Mouse (Mus musculus): ENCODE results near the gene Antxr1.

Antxr1 gene

DNA sequence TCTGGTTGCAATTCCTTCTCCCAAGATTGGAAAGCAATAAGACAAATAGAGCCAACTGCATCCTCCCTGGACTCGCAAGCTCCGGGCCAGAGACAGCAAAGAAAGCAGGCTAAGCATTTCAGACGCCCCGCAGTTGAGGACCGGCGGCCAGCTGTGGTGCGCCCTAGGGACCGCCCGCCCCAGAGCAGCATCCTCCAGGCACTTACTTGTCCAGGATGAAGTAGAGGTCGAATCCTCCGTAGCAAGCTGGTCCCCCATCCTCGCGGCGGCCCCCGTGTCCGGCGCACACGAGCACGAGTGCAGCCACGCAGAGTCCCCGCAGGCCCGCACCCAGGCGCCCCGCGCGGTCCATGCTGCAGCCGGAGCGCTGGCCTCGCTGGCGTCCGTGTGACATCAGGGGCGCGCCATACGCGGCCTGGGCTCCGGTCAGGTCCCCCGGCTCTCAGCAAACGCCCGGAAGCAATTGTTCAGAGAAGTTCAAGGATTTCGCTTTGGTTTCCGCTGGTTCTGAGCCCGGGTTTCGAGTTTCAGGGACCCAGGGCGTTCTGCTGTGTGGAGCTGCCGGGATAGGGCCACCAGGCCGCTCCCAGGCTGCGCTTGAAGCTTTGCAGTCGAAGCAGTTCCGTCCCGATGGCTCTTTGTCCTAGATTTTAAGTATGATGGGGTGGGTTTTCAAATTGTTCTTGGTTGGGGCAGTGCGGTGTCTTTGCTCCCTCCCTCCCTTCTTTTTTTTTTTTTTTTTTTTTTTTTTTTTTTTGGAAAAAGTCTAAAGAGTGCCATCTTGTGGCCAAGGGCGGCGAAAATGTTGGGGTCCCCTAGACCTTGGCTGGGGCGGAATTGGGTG is at the start of gene Antxr1:
TSS of gene Antxr1 (minus strand) at position 731 of the 844 bp plus-strand sequence.
- DNase-seq: peak; percentile 53 to 61

DNA sequence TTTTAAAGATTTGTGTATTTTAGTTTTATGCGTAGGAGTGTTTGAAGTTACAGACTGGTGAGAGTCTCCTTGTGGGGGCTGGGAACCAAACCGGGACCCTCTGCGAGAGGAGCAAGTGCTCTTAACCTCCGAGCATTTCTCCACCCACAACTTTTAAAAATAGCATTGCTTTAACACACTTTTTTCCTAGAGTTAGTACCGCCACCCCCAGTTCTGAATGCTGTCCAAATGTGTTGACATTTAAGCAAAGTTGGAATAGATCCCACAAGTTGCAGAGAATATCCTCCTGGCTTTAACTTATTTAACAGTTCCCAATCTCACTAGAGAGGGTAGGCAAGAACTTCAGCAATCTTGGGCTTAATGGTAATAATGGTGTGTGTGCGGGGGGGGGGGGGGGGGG is 49.1 kb upstream of the Antxr1 start:
- no peak for DNase-seq

DNA sequence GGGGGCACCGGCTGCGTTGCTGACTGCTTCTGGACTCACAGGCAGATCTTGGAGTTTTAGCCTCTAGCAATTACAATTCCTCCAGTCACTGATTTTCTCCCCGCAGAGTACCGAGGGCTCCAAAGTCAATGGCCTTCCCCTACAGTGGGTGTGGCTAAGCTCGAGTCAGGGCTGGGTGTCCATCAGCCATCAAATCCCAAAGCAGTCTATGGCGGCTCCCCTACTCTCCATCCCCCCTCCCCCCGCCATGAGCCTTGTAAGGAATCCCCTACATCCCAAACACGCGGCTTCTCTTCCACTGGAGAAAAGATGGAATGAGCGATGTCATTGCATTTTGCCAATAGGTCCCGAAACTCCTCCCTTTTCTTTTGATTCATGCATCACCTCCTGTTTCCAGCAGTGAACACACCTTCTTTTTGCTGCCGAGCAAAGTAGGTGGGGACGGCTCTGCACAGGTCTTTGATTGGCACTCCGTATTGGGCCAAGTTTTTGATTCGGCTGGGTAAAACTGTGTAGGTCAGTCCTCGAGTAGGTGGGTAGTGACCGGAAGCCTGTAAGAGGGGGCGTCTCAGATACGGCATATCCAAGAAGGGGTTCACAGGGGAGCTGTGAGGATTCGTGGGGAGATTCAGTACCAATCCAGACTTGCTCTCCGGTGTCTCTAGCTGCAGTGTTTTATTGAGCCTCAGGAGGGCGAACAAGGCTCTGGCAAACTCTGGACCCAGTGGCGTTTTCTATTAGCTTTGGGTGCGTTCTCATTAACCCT is 48.5 kb upstream of the Antxr1 start:
- DNase-seq: peak in 1 of 2 experiments; percentile 32

DNA sequence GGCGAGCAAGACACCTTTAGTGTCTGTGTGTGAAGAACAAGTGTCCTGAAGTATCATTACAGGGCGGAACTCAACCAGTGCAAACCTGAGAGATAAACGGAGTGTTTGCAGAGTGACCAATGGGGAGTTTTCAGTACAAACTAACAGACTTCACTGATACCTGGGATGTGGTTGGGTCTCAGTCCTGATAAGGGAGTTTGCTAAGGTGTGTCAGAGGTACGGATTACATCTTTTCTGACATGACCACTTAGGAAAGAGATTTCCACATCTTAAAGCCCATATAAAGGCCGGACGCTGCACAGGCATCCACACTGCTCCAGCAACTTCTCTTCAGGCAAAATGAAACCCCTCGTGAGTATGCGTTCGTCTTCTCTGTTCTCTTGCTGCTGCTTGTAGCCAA is 37.4 kb upstream of the Antxr1 start, which contains the start of gene Gkn2:
TSS of gene Gkn2 (plus strand) at position 301 of the 400 bp plus-strand sequence.
- DNase-seq: no peak

DNA sequence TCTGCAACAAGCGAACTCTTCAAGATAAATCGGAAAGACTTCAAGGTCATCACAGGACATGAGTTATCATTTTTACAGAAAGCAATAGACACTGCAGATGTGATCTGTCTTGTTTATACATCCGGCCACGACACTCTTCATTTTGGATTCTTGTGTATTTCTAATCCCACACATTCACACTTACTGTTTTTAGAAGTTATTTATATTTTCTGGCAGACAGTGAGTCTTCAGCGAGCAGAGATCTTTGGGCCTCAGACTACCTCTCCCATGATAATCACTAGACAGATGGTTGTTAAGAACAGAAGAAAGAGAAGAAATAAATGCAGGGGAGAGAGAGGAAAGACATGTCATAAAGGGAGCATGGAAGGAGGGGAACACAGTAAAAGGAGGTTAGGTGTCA is 33.6 kb upstream of the Antxr1 start:
- no peak for DNase-seq

DNA sequence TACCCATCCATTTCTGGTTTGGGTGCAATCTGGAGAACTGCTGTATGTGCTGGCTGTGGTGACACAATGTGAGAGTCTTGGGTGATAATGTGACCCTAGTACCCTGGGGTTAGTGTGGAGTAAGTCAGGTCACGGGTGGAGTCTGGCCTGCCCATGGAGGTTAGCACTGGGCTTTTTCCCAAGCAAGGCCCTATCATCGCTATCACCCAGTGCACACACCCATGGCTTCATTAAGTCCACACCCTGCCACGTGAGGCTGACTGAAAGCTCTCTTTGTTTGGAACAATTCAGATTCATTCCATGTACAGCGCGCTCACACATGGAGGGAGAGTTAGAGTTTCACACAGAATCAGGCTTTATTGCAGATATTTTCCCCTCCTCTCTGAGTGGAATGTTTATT is 18.8 kb upstream of the Antxr1 start:
- DNase-seq: no peak

DNA sequence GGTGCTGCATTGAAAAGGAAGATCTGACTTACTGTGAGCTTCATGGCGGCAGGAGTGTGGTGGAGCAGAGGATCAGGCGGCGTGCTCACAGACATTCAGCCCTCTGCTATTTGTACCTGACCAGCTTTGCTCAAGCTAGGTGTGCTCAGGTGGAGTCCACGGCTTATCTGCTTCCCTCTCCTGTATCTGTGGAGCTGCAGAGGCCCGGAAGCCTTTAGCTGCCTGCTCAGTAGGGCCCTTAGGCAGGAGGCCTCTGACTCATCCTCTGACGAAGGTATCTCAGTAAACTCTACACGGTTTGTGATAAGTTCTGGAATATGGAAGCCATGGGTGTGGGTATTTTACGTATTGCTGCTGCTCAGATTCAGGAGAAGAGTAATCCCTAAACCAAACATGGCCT is 15.2 kb upstream of the Antxr1 start, which contains the start of gene Gkn1:
TSS of gene Gkn1 (minus strand) at position 114 of the 400 bp plus-strand sequence.
- DNase-seq: no peak

DNA sequence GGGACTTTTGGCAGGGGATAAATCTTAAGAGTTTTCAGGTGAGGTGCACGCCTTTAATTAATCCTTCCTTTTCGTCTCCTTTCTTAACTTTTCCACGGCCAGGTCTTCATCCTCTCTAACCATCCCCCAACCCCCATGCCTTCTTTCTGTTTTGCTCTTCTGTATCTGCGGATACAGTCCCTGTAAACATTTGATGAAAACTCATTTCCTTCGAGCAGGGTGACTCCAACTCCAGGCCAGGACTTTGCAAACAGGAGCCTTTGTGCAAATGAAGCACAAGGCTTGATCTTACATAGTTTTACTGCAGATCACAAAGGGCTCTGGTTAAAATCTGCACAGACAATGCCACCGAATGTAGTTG is 294 bp upstream of the Antxr1 start:
- no peak for DNase-seq

DNA sequence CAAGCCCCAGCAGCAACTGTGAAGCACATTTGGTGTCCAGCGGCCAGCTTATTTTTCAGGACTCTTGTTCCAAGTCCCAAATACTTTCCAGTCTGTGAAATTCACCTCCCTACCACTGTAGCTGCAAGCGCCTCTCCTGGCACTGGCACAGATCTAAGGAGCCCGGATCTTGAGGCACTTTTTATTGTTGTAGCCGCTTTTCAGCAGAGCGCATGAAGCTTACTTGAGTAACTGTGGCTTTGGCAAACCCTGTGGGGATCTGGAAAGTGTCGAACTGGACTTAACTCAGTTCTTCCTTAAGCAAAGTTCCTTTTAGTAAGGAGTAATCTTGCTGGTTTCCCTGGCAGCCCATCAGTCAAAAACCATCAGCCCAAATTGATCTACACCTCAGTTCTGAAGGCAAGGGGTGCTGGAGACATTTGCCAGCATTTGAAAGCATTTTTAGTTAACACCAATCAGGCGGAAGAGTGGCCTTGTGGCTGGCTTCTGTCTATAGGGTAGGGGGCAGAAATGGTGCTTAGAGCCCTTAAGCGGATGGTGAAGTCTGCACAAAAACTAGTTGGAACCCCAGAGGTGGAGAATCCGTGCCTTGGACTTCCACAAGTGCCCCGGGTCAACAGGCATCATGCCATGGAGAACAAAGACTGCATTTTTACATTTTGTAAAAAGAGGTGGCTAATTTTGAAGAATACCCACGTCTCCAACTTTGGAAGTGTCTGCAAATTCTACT is 1.1 kb downstream of the Antxr1 start:
- DNase-seq: peak in 1 of 2 experiments; percentile 16

DNA sequence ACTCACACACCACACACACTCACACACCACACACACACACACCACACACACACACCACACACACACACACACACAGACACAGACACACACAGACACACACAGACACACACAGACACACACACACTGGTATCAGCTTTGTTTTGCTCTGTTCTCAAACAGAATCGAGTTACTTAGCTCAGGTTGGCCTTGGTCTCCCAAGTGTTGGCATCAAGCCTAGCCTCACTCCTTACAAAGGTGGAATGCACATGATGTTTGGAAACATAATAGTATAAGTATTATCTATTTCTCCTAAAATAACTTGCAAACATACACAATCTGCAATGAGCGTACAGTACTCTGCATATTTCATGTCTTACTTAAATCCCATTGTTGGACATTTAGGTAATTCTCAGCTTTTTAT is 3.2 kb downstream of the Antxr1 start:
- no peak for DNase-seq

DNA sequence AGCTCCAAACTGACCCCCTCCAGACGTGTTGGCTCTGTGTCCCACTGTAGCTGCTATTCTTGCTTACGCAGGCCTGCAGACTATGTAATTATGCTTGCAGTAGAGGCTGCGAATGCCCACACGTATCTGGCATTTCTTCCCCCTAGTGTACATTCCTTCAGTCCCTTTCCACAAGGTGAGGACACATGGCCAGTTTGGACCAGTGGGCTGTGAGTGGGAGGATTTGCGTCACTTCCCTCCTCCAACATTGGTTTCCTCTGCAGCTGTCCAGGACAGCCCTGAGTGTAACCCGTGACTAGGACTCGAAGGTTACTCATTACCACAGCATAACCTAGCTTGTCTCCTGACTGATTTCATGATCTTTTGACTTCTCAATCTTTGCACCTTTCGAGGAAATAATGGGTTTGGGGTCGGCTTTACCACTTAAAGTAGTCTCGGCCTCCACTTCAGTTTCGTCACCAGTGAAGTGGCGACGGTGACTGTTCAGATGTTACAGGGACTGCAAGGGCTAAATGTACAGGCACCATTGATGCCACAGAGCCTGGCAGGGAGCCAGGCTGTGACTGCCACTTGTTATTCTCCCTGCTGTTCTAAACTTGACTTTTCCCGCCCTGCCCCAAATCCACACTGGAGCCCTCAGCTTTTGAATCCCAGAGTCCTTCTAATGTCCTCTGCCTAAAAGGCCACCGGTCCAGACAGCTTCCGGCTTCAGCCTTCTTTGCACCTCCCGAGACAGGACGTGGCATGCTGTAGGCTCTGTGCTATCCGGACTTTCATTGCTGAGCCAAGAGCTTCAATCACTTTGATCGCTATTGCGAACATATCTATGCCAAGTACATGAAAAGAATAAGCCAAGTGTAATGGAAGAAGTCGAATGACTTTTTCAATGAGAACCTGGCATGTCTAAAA is 7.1 kb downstream of the Antxr1 start:
- DNase-seq: peak; percentile 47 to 80

DNA sequence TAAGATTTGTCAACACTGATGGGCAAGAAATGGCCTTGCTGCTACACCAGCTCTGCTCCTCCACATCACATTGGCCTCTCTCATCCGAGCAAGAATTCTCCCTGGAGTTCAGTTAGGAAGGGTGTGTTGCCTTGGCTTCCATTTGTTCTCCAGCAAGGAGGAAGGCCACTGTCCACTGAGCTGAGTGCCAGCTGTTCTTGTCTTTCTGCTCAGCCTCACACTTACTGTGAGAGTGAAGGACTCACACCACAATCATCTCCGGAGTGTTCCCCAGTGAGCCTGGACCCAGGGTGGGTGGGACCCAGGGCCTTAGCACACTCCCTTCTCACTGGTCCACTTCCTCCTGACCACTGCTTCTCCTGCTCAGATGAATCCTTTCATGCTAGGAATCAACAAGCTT is 8.7 kb downstream of the Antxr1 start:
- no peak for DNase-seq

DNA sequence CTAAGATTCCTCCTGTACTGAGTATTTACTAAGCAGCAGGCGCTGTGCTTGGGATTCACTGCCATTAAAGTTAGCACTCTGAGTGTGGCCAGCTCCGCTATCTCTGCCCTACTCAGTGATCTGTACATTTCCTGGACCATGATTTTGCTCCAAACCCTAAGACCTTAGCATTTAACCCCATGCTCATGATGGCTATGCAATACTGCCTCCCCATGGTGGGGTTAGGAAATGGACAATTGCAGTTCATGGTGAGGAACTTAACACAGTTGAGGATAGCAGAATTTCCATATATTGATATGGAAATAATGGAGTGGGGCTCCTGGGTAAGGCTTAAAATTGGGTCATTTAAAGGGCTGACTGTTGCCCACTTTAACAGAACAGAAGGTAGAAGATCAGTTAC is 12.2 kb downstream of the Antxr1 start:
- DNase-seq: peak in 1 of 2 experiments; percentile 60

DNA sequence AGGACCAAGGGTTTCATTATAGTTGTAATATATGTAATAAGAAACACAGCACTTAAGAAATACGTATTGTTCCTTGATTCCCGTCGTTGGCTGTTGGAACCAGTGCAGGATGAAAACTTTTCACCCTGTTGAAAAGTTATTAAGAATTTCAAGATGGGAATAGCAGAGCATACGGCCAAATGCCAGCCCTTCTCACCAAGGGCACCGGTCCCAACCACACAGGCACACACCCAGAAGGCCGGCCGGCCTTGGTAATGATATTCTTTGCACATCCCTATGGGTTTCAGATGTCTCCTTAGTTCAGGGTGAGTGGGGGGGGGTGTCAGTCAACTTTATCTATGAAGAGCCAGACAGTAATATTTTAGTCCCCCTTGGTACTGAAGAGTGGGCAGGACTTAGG is 17.0 kb downstream of the Antxr1 start:
- DNase-seq: no peak

DNA sequence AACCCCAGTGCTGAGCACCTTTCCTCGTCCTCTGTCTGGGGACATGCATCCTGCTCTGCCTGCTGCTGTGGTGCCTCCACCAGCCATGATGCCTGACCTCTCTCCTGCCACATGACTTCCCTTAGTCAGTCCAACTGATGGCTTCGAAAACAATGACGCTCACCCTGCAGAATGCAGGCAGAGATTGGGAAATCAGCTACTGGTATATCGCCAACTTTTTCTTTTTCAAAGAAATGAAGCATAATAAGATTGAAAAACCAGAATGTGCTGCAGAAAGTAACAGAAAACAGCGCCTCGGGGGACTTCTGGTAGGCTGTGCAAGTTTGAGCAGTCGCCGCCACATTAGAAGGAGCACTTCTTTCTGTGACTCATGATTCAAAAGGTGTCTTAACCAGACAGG is 18.7 kb downstream of the Antxr1 start:
- peak in 1 of 2 experiments; percentile 13 for DNase-seq

DNA sequence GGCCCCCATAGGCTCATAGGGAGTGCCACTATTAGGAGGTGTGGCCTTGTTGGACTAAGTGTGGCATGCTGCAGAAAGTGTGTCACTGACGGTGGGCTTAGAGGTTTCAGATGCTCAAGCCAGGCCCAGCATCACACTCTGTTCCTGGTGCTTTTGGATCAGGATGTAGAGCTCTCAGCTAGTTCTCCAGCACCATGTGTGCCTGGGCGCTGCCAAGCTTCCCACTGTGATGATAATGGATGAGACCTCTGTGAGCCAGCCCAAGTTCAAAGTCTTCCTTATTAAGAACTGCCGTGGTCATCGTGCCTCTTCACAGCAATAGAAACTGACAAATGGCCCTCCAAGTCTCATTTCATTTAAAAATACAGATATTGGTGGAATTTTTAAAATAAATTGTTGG is 22.9 kb downstream of the Antxr1 start:
- DNase-seq: no peak

DNA sequence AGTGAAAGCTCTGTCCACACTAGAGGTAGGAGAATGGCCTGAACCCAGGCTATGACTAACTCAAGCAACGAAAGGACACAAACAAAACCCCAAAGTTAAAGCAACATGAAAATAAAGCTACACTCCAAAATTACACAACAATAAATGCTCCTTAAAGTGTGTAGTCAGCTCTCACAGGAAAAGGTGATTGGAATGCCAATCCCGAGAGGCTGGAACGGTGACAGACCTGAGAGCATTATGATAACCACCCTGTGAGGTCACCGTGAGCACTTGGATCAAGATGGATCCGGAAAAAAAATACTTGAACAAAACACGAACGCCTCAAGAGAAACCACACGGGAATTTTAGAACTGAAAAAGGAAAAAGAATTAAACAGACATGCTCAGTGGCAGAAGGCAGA is 31.1 kb downstream of the Antxr1 start:
- no peak for DNase-seq

DNA sequence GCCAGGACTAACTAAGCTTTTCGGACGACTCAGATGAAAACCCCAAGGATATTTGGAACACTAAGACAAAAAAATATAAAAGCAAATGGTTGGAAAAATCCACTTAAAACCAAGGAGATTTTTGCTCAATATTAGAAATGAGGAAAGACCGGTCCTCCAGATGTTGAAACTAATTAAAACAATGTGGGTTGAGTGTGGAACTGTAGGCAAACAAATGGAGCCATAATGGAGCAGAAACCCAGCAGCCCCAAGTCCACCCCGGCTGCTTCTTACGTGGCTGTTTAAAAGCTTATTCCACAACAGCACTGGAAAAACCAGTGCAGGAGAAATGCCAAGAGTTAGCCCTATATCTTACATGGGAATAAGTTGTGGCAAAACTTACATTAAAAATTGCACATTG is 32.9 kb downstream of the Antxr1 start:
- no peak for DNase-seq

DNA sequence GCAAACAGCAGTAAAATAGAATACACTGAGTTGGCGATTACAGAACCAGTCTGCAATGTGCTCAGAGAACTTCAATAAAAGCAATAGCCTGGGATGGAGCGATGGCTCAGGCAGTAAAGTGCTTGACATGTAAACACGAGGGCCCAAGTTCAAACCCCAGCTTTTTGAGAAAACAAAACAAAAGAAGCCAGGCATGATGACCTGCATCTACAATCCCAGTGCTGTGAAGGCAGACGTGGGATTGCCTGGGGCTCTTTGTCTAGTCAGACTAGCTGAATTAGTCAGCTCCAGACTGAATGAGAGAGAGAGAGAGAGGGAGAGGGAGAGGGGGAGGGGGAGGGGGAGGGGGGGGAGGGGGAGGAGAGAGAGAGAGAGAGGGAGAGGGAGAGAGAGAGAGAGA is 33.6 kb downstream of the Antxr1 start:
- DNase-seq: no peak

DNA sequence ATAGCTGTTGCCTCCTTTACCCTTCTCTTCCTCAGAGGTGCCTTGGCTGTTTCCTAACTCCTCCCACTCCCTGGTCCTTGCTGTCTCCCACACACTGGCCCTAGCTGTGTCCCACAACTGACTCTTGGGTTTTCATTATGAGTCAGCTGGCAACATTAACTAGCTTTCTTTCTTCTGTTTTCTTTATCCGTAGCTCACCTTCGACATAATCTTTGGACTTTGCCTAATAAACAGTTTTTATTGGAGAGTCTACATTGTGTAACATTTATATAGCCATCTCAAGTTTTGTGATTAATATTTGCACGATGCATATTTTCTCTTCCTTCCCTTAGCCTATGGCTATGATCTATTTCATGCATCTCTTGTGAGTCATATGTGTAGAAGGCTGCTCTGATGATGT is 40.7 kb downstream of the Antxr1 start:
- no peak for DNase-seq

DNA sequence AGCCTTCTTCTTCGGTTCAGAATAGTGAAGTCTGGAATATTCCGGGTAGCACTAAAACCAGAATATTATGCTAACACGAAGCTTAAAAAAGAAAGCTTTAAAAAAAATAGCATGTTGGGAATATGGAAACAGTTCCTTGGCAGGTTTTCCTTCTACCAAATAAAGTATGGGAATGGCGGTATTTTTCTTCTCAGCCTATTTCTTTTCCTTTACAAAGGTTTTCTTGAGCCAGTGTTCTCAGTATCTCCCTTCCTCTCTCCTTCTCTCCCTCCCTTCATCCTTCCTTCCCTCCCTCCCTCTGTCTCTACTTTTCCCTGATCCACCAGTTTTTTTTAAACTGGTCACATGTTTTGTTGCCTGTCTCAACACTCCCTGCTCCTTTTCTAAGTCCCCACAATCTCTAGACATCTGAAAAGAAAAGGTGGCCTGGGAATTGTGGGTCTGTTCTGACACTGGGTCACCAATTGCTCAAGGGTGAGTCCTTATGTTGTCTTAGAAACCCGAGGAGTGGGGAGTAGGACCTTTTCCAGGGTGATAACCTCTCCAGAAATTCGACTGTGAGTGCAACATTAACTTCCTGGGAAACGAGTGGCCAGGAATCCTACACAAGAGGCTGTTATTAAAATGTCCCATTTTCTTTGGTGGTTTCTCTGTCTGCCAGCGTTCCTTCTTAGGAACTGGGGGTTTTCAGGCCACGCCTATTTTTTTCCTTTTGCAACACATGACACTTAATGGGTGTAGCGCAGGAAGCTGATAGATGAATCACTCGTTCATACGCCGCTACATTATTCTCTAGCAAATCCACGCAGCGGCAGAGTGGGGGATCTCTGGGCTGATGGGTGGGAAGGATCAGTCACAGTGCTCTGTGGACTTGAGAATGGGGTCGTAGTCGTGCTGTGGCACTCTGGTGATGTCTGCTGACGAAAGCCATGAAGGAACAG is 42.4 kb downstream of the Antxr1 start:
- no peak for DNase-seq

Data from kidney, postnatal 25 days (tissue).